Mouse (Mus musculus) myocyte (in vitro differentiated cells): ENCODE measurements around the gene Nomo1. TPM values are rescaled to one million over a fixed set of nuclear protein-coding genes. Genes with fewer than 3 reads are reported as not detected.

ENCODE experiments used
- H3K27me3 ChIP-seq: one replicate; pipeline ENCODE4 v1.6.1; 2011; ENCODE audit not compliant: control insufficient read depth, insufficient read depth, insufficient read length
- H3K36me3 ChIP-seq: one replicate; pipeline ENCODE4 v1.6.1; 2011; ENCODE audit not compliant: control insufficient read depth, insufficient read depth
- H3K4me2 ChIP-seq: one replicate; pipeline ENCODE4 v1.6.1; 2011; ENCODE audit warnings: low read depth, control low read depth
- H3K4me3 ChIP-seq: one replicate; pipeline ENCODE4 v1.5.1; 2011; ENCODE audit warnings: mild to moderate bottlenecking, control low read depth, moderate library complexity
- H3K79me2 ChIP-seq: one replicate; pipeline ENCODE4 v1.6.1; 2011; ENCODE audit not compliant: control insufficient read depth, insufficient read depth
- H3ac ChIP-seq: one replicate; pipeline ENCODE4 v1.6.1; 2011; ENCODE audit not compliant: control insufficient read depth, insufficient read length
- CEBPB ChIP-seq: IDR thresholded peaks from 2 replicates; pipeline ENCODE4 v1.6.1; 2011; ENCODE audit warnings: mild to moderate bottlenecking, moderate library complexity; ENCODE audit not compliant: poor library complexity, insufficient read depth, severe bottlenecking
- E2F4 ChIP-seq: IDR thresholded peaks from one replicate; pipeline ENCODE4 v1.6.1; 2011; ENCODE audit warnings: mild to moderate bottlenecking, control low read depth, moderate library complexity; ENCODE audit not compliant: insufficient read depth
- MAX ChIP-seq: IDR thresholded peaks from one replicate; pipeline ENCODE4 v1.6.1; 2011; ENCODE audit warnings: low read depth, mild to moderate bottlenecking, control low read depth
- MYOD1 ChIP-seq, 3 experiments: IDR thresholded peaks; one replicate each; pipeline ENCODE4 v1.6.1; 2011; ENCODE audit warnings: control low read depth in 2 of 3, low read depth in 2 of 3, mild to moderate bottlenecking in 2 of 3, moderate library complexity in 1 of 3; ENCODE audit not compliant: insufficient read length in 2 of 3, control insufficient read depth in 1 of 3
- MYOG ChIP-seq, 3 experiments: IDR thresholded peaks; one replicate each; pipeline ENCODE4 v1.6.1; 2011; ENCODE audit warnings: control low read depth in 2 of 3, low read depth in 2 of 3, mild to moderate bottlenecking in 2 of 3; ENCODE audit not compliant: insufficient read length in 2 of 3, control insufficient read depth in 1 of 3, insufficient read depth in 1 of 3
- POLR2A ChIP-seq: IDR thresholded peaks from one replicate; pipeline ENCODE4 v1.6.1; 2011; ENCODE audit warnings: low read depth, mild to moderate bottlenecking, control low read depth, moderate library complexity; ENCODE audit not compliant: insufficient read length
- POLR2AphosphoS2 ChIP-seq: IDR thresholded peaks from one replicate; pipeline ENCODE4 v1.6.1; 2011; ENCODE audit warnings: low read depth, control low read depth; ENCODE audit not compliant: insufficient read length
- REST ChIP-seq: IDR thresholded peaks from one replicate; pipeline ENCODE4 v1.6.1; 2011; ENCODE audit warnings: mild to moderate bottlenecking, control low read depth, moderate library complexity; ENCODE audit not compliant: insufficient read depth, insufficient read length
- SRF ChIP-seq: IDR thresholded peaks from one replicate; pipeline ENCODE4 v1.6.1; 2011; ENCODE audit warnings: low read depth; ENCODE audit not compliant: control insufficient read depth, insufficient read length
- TCF12 ChIP-seq: IDR thresholded peaks from one replicate; pipeline ENCODE4 v1.6.1; 2011; ENCODE audit warnings: mild to moderate bottlenecking, control low read depth; ENCODE audit not compliant: poor library complexity, insufficient read depth, severe bottlenecking
- TCF3 ChIP-seq: IDR thresholded peaks from one replicate; pipeline ENCODE4 v1.6.1; 2011; ENCODE audit warnings: low read depth, control low read depth; ENCODE audit not compliant: insufficient read length
- USF1 ChIP-seq: IDR thresholded peaks from one replicate; pipeline ENCODE4 v1.6.1; 2011; ENCODE audit warnings: low read depth, mild to moderate bottlenecking, control low read depth, moderate library complexity
- polyA plus RNA-seq: library from polyadenylated mRNA; unstranded; fragments of >200 nt; fragmentation: generic; extraction: Trizol; gene quantifications from one replicate; pipeline ENCODE4 v1.2.1, GENCODE M21; 2012; ENCODE audit warnings: missing spikeins

Nomo1 gene
- polyA plus RNA-seq, 1 experiment, result 79.2 TPM

GRCm38 (mm10) chr7:46128196-46128595, 94.7 kb downstream of the Nomo1 start:
- TF ChIP-seq TCF3, result no peak
- TF ChIP-seq SRF, result no peak
- TF ChIP-seq TCF12, result no peak
- TF ChIP-seq POLR2AphosphoS2, result no peak
- TF ChIP-seq USF1, result no peak
- TF ChIP-seq REST, result no peak
- no peak for TF ChIP-seq MAX
- TF ChIP-seq MYOD1 (IDR thresholded peaks at IDR 0.05; ENCODE audit: control insufficient read depth in 1 of 3, insufficient read length in 2 of 3, low read depth in 2 of 3), result no peak
- TF ChIP-seq CEBPB, result no peak
- no peak for TF ChIP-seq POLR2A
- no peak for TF ChIP-seq MYOG (IDR thresholded peaks at IDR 0.05; ENCODE audit: control insufficient read depth in 1 of 3, insufficient read depth in 1 of 3, insufficient read length in 2 of 3, low read depth in 2 of 3)
- TF ChIP-seq E2F4, result no peak
- H3K79me2 ChIP-seq, result no peaks in the 10 kb centered on the region
- no peak overlapping the region for H3K4me2 ChIP-seq
- no peak overlapping the region for H3ac ChIP-seq
- no peaks in the 10 kb centered on the region for H3K36me3 ChIP-seq
- no peak overlapping the region for H3K4me3 ChIP-seq
- peaks cover 6% of the 10 kb centered on the region for H3K27me3 ChIP-seq

GRCm38 (mm10) chr7:46129463-46130179, 96.1 kb downstream of the Nomo1 start:
- no peak overlapping the region for H3ac ChIP-seq
- no peaks in the 10 kb centered on the region for H3K36me3 ChIP-seq
- H3K4me3 ChIP-seq, result no peak overlapping the region
- TF ChIP-seq USF1, result no peak
- peaks cover 2% of the 10 kb centered on the region for H3K27me3 ChIP-seq
- H3K79me2 ChIP-seq, result no peaks in the 10 kb centered on the region
- H3K4me2 ChIP-seq, result no peak overlapping the region

GRCm38 (mm10) chr7:46130723-46131122, 97.2 kb downstream of the Nomo1 start:
- Histone ChIP-seq H3K79me2 (no peaks in the 10 kb centered on the region), H3K4me3 (no peak overlapping the region), H3K36me3 (no peaks in the 10 kb centered on the region), H3K4me2 (peak overlapping the region; percentile 57), H3K27me3 (no peaks in the 10 kb centered on the region), H3ac (no peak overlapping the region)
- no peak for TF ChIP-seq MYOG (IDR thresholded peaks at IDR 0.05; ENCODE audit: control insufficient read depth in 1 of 3, insufficient read depth in 1 of 3, insufficient read length in 2 of 3, low read depth in 2 of 3)
- no peak for TF ChIP-seq TCF3
- TF ChIP-seq POLR2A, result no peak
- no peak for TF ChIP-seq E2F4
- no peak for TF ChIP-seq REST
- TF ChIP-seq SRF, result no peak

- Histone ChIP-seq H3K79me2 (no peaks in the 10 kb centered on the region), H3K36me3 (no peaks in the 10 kb centered on the region), H3K27me3 (peaks cover 4% of the 10 kb centered on the region), H3K4me2 (peak overlapping the region; percentile 57), H3K4me3 (no peak overlapping the region), H3ac (no peak overlapping the region)
- TF ChIP-seq USF1 (peak; percentile 88), SRF (no peak)
These were observed 97.8 kb downstream of the Nomo1 start for GRCm38 (mm10) chr7:46131266-46131665.

GRCm38 (mm10) chr7:46131806-46132205, 98.3 kb downstream of the Nomo1 start:
- no peak overlapping the region for H3ac ChIP-seq
- H3K79me2 ChIP-seq, result no peaks in the 10 kb centered on the region
- no peak overlapping the region for H3K4me3 ChIP-seq
- TF ChIP-seq TCF3 (no peak), MAX (no peak), E2F4 (no peak), SRF (no peak), REST (no peak), USF1 (no peak), TCF12 (no peak), POLR2AphosphoS2 (no peak), MYOG (IDR thresholded peaks at IDR 0.05; ENCODE audit: control insufficient read depth in 1 of 3, insufficient read depth in 1 of 3, insufficient read length in 2 of 3, low read depth in 2 of 3) (no peak), POLR2A (no peak), CEBPB (no peak), MYOD1 (IDR thresholded peaks at IDR 0.05; ENCODE audit: control insufficient read depth in 1 of 3, insufficient read length in 2 of 3, low read depth in 2 of 3) (no peak)
- peak overlapping the region; percentile 3 for H3K4me2 ChIP-seq
- H3K36me3 ChIP-seq, result no peaks in the 10 kb centered on the region
- H3K27me3 ChIP-seq, result peaks cover 7% of the 10 kb centered on the region

DNA sequence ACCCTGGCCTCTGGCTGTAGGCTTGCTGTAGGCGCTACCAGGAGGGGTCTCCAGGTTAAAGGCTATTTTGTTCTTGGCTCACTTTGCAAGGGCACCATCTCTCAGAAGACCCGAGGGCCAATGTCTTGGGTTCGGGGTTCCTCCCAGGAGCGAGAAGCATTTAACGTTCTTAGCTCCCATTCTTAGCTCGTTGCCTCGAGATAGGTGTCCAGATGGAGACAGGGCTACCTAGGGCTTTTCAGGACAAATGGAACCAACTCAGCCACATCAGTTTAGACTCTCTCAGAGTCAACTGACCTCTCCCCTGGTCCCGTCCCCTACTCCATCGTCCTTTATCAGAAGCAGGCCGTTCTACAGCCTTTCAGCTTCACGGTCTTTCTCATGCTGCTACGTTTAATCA, 98.7 kb downstream of the Nomo1 start:
- Histone ChIP-seq H3K4me3 (no peak overlapping the region), H3ac (no peak overlapping the region), H3K79me2 (no peaks in the 10 kb centered on the region), H3K4me2 (peak overlapping the region; percentile 3), H3K36me3 (no peaks in the 10 kb centered on the region), H3K27me3 (peaks cover 7% of the 10 kb centered on the region)
- TF ChIP-seq E2F4 (no peak), USF1 (no peak), TCF3 (no peak), REST (no peak), MAX (no peak), MYOD1 (IDR thresholded peaks at IDR 0.05; ENCODE audit: control insufficient read depth in 1 of 3, insufficient read length in 2 of 3, low read depth in 2 of 3) (no peak), SRF (no peak), MYOG (IDR thresholded peaks at IDR 0.05; ENCODE audit: control insufficient read depth in 1 of 3, insufficient read depth in 1 of 3, insufficient read length in 2 of 3, low read depth in 2 of 3) (no peak), CEBPB (no peak), TCF12 (no peak), POLR2AphosphoS2 (no peak), POLR2A (no peak)
